Mouse (Mus musculus) heart, postnatal 36 days (tissue): ENCODE measurements around the gene Tas1r1. TPM values are rescaled to one million over a fixed set of nuclear protein-coding genes. Genes with fewer than 3 reads are reported as not detected.

Experiments
- DNase-seq, 2 experiments: peaks; one replicate each; pipeline ENCODE4 v3.0.0; 2021 to 2022
- intact Hi-C: fragments of 180-260 bp; cut with DNase I; formaldehyde crosslinking; loops from one replicate; pipeline ENCODE4 v1.15.1; 2025
- total RNA-seq, 2 experiments: library from RNA; stranded (reverse); gene quantifications; 2 replicates each; pipeline ENCODE4 v1.2.3; 2021

Tas1r1 gene
- not detected for total RNA-seq

GRCm38 (mm10) chr4:152038225-152038984 lies at the start of gene Tas1r1:
TSS of gene Tas1r1 (minus strand) at chr4:152038568.
- DNase-seq, result no peak
- intact Hi-C loops, result loop anchor here (2.0 to 5.0 kb wide), 3 partner anchors 52 to 106 kb away; partner anchors contain the start of gene Dnajc11

GRCm38 (mm10) chr4:152088133-152088532 lies 49.8 kb upstream of the Tas1r1 start:
- intact Hi-C loops, result no loop called here
- no peak for DNase-seq

GRCm38 (mm10) chr4:152087211-152088081 lies 49.1 kb upstream of the Tas1r1 start:
- no peak for DNase-seq
- intact Hi-C loops, result no loop called here

GRCm38 (mm10) chr4:152086505-152087210 lies 48.3 kb upstream of the Tas1r1 start:
- intact Hi-C loops, result no loop called here
- DNase-seq, result peak; percentile 65 to 80

GRCm38 (mm10) chr4:152084616-152085015 lies 46.2 kb upstream of the Tas1r1 start:
- intact Hi-C loops, result no loop called here
- DNase-seq, result no peak

- intact Hi-C loops, result no loop called here
- peak in 1 of 2 experiments; percentile 38 for DNase-seq
Measured at GRCm38 (mm10) chr4:152083611-152084220, 45.3 kb upstream of the Tas1r1 start.

GRCm38 (mm10) chr4:152079931-152080330 lies 41.6 kb upstream of the Tas1r1 start:
- DNase-seq, result no peak

GRCm38 (mm10) chr4:152079261-152079660 lies 40.9 kb upstream of the Tas1r1 start:
- no peak for DNase-seq
- intact Hi-C loops, result no loop called here

More at GRCm38 (mm10) chr4:152079931-152080330, 41.6 kb upstream of the Tas1r1 start:
- intact Hi-C loops, result no loop called here

- DNase-seq, result no peak
- intact Hi-C loops, result no loop called here
Measured at GRCm38 (mm10) chr4:152078105-152078530, 39.8 kb upstream of the Tas1r1 start.

GRCm38 (mm10) chr4:152077191-152077590 lies 38.8 kb upstream of the Tas1r1 start:
- intact Hi-C loops, result no loop called here
- no peak for DNase-seq

- no peak for DNase-seq
- intact Hi-C loops, result no loop called here
Measured at GRCm38 (mm10) chr4:152074548-152074947, 36.2 kb upstream of the Tas1r1 start.

GRCm38 (mm10) chr4:152073715-152074114 lies 35.3 kb upstream of the Tas1r1 start:
- no peak for DNase-seq

GRCm38 (mm10) chr4:152072655-152073054 lies 34.3 kb upstream of the Tas1r1 start:
- DNase-seq, result no peak

More at GRCm38 (mm10) chr4:152073715-152074114, 35.3 kb upstream of the Tas1r1 start:
- intact Hi-C loops, result no loop called here

GRCm38 (mm10) chr4:152072121-152072601 lies 33.8 kb upstream of the Tas1r1 start, which contains the start of gene Plekhg5:
TSS of gene Plekhg5 (plus strand) at chr4:152072498.
- intact Hi-C loops, result no loop called here
- peak; percentile 62 to 68 for DNase-seq

More at GRCm38 (mm10) chr4:152072655-152073054, 34.3 kb upstream of the Tas1r1 start:
- intact Hi-C loops, result no loop called here

GRCm38 (mm10) chr4:152070494-152071396 lies 32.4 kb upstream of the Tas1r1 start:
- DNase-seq, result no peak

GRCm38 (mm10) chr4:152069245-152069644 lies 30.9 kb upstream of the Tas1r1 start:
- intact Hi-C loops, result no loop called here
- DNase-seq, result no peak

More at GRCm38 (mm10) chr4:152070494-152071396, 32.4 kb upstream of the Tas1r1 start:
- intact Hi-C loops, result no loop called here

- intact Hi-C loops, result no loop called here
- peak in 1 of 2 experiments; percentile 34 for DNase-seq
Measured at GRCm38 (mm10) chr4:152068166-152068724, 29.9 kb upstream of the Tas1r1 start.

GRCm38 (mm10) chr4:152067280-152067679 lies 28.9 kb upstream of the Tas1r1 start:
- intact Hi-C loops, result no loop called here
- DNase-seq, result no peak
